Mouse (Mus musculus): ENCODE data around the gene Sdccag8.
"Not testable (repeated sequence)": the region's sequence is repeated elsewhere in the genome, so short reads cannot be mapped to it uniquely, and the experiment has no call there.

Gene Sdccag8

DNA sequence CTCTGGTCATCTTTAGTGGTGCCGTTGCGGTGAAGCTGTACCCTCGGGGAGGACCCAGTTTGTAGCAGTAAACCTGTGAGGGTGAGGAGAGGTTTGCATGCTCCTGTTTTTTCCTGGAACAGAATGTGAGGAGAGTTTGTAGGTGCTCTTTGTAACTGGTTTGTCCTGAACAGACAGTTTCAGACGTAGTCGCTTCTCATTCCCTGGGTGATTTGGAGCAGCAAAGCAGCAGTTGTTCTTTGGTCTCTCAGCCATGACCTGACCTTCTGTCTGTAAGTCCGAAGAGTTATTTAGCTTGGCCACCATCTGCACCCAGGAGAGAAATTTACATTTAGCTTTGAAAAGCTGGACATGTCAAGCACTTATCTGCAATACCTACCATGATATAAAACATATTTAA lies 65.2 kb downstream of the Sdccag8 start:
- no peak for DNase-seq

DNA sequence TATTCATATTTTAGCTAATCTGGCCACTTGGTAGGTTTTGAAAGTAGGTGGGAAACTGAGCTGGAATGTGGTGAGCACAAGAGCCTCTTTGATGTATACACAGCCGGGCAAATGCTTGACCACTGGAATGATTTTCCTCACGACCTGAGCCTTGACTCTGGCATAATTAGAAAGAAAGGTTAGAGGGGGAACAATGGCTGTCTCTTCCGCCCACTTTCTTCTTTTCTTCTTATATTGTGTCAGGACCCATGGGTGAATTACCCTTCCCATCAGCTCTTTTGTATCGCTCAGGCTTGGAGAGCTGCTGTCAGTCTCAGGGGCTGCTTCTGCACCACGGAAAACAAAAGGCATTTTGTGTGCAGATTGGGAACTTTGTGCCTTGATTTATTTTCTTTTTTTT lies 65.6 kb downstream of the Sdccag8 start:
- no peak for DNase-seq

DNA sequence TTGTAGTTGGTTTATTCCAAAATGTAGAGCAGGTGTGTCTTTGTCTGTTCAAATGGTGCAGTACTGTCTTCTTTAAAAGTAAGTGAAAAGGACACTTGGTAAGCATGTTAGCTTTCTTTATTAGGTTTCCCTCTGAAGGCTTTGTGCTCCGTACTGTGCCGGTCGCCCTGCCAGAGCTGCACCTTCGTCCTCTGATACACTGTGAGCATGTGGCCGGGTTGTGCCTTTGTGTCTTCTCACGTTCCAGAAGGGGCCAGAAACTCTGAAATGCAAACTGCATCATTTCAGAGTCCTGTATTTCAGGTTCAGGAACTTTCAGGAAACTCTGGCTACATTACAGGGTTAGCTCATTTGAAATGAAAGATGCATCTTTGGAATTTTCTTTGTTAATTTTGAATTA lies 66.5 kb downstream of the Sdccag8 start:
- DNase-seq, result no peak

DNA sequence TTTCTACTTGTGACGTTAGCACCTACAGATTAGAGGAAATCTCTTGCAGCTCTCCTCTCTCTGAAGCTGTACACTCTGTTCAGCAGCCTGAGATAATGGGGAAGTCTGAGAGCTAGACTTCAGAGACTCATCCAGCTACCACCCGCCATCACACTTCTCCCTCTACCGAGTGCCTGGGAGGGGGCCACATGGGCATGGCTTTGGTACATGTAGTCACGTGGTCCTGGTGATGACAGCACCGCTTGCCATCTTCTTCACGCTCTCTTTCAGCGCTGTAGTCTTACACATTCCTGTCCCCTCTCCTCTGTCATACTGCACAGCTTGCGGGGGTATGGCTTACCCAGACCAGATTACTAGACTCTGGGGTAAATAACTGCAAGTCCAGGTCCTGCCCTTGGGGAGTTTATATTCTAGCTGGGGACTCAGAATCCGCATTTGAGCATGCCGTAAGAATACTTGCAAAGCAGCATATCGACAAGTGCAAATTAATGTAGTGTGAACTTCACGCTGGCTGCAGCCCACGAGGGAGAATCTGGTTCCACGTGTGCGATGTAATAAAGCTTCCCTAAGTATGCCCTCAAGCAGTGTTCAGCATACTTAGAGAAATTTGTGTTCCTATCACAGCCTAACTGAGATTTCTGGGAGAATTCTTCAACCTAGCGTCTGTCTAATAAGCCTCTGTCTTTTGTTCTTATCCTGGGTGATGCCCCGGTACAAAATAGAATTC lies 70.9 kb downstream of the Sdccag8 start:
- DNase-seq, result no peak

DNA sequence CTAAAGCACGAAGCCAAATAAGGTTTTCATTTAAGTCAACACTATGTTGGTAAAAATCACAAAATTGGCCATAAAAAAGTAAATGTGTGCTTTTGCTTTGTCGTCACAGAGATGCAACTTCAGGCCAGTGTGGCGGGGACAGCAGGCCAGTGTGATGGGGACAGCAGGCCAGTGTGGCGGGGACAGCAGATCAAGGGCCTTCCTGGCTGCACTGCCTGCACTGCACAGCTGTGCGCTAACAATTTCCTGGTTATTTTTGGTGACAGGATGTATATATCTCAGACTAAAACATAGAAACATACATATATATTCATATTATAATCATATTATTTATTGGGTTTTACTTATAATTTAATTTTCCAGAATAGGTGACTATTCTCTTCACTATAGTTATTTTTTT lies 71.5 kb downstream of the Sdccag8 start:
- no peak for DNase-seq

DNA sequence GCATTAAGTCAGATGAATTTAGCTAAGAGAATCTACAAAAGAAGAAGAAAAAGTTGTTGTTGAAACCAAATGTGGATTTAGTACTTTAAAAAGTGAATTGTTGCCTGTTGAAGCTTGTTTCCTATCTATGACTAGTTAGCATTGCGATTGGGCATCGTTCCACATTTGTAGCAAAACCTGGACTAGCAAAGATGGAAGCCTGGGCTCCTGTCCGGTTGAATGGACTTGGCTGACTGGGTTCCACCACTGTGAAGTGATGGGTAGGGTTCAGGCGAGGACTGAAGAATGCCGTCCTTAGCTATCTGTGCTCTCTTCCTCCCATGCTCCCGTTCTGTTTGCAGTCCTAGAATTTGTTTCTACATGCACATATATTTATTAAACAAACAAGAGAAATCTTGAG lies 89.3 kb downstream of the Sdccag8 start:
- DNase-seq, result no peak

DNA sequence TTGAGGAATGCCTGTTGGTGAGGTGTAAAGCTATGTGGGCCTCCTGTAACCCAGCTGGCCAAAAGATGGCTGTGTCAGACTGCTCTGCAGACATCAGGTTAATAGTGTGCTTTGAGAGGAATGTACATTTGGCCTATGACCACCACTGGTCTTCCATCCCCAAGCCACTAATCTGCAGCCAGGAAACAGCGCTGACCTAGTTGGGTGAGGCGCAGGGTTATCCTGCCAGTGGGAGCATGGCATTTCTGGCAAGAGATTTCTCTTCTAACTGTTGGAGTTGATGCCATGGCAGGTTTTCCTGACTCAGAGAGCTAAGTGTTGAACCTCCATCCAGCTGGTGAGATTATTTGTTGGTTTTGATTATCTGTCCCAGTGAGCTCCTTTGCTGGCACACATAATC lies 101.5 kb downstream of the Sdccag8 start:
- DNase-seq, result no peak

DNA sequence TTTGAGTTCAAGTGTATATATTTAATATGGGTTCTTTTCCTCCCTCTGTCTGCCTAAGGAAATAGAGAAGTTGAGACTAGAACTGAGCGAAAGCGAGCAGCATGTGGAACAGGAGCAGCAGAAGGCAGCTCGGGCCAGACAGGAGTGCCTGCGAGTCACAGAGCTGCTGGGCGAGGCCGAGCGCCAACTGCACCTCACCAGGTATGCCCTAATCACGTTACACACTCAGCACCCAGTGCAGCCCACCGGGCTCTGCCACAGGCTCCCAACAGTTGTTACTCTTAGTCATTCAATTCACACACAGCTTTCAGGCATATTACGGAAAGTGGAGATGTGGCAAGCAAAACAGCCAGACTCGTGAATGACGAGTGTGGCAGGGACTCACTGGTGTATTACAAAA lies 105.0 kb downstream of the Sdccag8 start:
- no peak for DNase-seq

DNA sequence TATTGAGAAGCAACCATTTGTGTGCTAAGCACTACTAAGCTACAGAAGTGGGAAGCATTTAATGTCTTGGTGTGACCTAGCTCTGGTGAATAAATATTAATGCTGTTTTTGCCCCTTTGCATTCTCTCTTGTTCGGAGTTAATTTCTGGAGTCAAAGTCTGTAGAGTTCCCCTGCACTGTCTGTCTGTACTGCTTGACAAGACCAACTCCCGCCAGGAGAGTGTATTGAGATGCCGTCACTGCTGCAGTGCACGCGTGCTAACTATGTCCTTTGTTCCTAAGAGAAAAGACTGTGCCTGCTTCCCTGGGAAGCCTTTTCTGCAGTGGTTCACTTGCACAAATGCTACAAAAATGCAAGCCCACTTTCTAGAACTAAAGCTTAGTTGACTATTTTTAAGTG lies 108.4 kb downstream of the Sdccag8 start:
- DNase-seq, result no peak

DNA sequence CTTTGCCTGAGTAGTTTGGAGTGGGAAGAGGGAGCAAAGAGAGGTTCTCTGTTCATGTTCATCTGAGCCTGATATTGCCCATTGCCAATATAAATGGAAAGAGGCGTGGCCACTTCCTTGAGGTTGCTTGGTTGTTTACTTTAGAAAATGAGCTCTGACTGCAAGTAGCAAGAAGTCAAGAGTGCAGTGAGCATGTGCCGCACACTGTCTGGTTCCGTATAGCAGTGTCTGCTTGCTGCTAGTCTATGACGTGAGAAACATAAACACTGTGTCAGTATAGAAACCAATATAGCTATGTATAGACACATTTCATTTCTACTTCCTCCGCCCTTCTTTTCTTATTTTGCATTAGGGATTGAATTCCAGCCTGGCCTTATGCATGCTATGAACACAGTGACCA lies 111.5 kb downstream of the Sdccag8 start:
- no peak for DNase-seq

DNA sequence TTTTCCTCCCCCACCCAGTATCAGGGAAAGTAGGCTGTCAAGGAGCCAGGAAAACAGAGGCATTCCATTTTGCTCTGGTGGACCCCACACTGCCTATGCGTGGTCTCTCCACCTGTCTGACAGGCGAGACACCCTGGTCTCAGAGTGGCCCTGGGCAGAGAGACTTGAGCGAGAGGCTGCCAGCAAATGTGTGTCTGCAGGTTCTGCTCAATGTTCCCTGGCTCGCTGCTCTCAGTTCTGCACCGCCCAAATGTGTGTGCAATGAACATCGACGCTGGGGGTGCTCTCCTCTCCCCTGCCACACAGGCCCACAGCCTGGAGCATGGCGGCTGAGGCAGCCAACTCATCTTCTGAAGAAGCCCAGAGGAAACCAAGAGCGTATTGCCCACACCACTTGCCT lies 112.9 kb downstream of the Sdccag8 start:
- no peak for DNase-seq

DNA sequence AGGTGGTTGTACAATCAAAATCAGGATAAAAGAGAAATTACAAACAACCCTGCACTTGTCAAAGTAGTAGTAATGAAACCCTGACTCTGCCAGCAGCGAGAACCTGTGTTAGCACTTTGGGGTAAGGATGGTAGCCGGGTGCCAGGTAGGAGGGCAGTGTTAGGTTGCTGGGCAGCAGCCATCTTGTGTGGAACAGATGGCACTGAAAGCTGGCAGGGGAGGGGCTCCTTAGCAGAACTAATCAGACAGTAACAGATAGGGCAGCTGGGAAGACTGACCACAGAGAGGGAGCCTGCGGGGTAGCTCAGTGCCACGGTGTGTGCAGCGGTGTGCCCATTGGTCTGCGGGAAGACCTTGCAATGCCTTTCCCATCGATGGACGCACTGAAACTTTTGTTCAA lies 115.2 kb downstream of the Sdccag8 start:
- no peak for DNase-seq

DNA sequence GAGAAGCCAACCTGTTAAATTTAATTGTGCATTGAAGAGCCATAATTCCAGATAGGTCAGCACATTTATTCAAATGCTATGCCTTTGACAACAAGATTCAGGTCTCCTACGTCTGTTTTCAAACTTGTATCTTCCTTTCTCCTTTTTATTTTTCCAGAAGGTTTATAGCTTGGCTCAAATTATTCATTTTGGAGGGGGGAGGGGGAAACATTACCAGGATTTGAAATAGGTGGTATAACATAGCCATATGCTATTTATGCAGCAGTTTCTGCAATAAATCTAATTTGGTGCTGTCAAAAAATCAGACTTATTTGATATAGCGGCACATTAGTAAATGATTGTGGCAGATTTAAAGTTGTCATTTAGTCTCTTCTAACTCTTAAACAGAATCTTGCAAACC lies 116.1 kb downstream of the Sdccag8 start:
- no peak for DNase-seq

DNA sequence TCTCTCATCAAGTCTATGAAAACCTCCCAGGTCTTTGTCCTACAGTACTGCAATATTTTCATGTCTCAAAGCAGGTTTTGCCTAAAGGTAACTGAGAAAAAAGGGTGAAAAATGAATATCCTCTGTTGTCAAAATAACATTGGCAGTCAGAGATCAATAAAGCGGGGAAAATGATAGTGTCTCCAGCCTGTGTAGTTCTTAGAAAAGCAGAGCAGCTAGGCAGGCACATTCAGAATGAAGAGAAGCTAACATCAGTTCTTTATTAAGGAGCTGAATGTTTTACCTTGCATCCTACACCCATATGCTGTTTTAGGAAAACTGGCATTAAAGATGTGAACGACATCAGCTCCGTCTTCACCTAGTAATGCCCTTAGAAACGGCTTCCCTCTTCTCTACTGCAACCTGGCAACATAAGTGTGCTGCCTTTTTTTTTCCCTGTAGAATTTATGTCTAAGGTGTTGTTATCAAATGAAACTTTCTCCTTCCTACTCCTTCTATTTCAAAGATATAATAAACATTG lies 116.6 kb downstream of the Sdccag8 start:
- DNase-seq, result no peak

DNA sequence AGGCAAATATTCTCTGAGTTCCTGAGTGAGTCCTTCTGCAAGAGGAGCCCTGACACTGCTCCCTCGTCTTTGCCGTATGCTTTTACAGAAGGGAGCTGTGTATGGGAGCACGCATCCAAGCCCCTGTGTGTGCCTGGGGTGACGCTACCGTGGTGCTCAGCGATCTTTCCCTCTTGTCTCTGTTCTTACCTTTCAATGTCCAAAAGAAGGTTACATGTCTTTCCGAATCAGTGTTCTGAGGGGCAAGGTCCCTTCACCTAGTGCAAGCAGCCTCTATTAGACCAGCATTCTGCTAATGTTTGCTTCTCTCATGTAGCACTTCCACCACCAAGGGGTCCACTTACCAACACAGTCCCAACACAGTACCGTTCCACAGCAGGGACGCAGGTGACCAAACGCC lies 117.1 kb downstream of the Sdccag8 start:
- no peak for DNase-seq

DNA sequence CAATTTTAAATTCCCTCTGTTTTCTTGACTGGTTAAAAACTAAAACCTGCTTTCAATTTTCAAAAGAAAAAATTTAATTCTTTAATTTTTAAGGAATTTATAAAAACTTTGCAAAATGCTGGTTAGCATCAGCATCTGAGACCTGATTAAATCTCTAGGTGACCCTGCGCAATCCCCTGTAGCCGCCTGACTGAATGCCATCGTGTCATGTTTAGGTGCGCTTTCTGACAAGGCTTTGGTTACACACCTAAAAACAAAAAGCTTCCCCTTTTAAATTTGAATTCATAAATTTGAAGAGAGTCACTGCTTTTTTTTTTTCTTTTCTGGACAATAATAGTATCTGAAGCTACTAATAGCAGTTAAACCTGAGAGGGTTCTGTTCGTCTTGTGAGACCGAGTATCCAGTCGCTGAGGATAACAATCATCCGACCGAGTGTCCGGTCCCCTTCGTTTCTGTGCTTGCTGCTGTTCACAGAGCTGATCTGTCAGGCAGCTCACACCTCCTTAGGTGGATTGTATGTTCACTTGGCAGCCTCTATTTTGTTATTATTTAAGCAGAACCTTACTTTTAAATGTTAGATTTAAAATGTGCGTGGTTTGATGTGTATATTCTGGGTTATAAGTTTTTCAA lies 118.0 kb downstream of the Sdccag8 start:
- DNase-seq, result no peak

DNA sequence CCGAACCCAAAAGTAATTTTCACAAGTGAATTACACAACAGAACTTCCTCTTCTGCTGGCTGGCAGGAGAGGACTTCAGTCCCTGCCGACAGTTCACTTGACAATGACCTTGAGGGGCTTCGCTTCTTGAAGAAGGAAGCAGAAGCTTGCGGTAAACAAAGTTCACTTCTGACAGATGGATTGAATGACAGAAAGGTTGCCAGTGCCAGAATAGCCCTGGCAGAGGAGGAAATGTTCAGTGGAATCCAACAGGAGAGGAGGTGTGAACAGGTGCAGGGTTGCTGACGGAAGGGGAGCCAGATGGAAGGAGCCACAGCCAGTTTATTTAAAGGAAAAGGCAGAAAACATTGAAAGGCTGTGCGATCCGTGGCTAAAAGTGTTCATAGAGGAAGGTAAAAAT lies 118.9 kb downstream of the Sdccag8 start:
- DNase-seq, result no peak

DNA sequence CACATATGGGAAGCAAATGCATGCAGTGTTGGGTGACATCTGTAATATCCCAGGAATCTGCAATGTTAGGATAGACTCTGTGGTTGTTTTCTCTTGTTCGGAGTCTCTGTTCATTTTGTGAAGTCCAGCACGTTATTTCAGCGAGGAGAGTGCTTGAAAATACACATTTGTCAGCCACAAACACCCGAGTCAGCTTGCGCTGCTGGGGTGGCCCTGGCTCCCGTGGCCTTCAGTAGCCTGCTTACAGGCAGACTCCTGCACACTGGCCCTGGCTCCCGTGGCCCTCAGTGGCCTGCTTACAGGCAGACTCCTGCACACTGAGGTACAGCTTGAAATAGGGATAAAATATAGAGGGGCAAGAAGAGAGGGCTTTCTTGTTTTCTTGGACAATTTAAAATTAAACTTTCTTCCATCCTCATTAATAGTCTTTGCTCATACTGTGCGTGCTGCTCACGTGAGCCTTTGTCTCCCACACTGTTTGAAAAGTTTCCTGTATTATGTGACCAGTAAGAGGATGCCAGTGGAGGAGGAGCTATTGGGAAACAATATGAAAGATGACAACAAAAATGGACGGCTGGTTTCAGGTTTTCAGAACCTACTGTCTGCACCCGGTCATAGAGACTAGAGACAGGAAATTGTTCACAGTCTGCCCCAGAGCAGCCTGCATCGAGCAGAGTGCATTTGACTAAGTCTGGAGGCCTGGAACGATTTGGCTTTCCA lies 119.7 kb downstream of the Sdccag8 start:
- no peak for DNase-seq

DNA sequence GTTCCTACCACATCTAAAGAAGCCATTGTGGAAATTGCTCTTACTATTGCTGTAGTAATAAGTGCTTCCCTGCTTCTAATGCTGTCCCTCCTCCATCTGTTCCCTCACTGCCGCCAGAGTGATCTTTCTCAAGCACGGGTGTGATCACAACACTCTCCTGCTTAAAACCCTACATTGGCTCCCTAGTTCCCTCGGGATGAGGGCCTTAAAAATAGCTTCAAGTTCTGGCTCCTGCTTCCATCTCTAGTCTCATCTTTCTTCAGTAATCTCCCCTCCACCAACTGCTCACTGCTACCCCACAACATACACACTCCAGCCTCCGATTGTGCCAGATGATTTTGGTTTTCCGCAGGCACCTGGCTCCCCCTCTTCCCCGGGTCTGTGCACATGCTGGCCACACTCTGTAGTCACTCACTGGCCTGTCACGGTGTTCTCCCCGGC lies 125.5 kb downstream of the Sdccag8 start:
- DNase-seq, result no peak

DNA sequence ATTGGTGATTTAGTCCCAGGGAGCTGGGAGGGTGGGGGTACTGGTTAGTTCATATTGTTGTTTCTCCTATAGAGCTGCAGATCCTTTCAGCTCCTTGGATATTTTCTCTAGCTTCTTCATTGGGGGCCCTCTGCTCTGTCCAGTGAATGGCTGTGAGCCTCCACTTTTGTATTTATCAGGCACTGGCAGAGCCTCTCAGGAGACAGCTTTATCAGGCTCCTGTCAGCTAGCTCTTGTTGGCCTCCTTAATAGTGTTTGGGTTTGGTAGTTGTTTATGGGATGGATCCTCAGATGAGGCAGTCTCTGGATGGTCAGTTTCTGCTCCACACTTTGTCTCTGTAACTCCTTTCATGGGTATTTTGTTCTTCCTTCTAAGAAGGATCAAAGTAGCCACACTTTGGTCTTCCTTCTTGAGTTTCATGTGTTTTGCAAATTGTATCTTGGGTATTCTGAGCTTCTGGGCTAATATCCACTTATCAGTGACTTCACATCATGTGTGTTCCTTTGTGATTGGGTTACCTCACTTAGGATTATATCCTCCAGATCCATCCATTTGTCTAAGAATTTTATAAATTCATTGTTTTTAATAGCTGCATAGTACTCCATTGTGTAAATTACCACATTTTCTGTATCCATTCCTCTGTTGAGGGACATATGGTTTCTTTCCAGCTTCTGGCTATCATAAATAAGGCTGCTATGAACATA lies 127.0 kb downstream of the Sdccag8 start:
- not testable (repeated sequence) for DNase-seq

DNA sequence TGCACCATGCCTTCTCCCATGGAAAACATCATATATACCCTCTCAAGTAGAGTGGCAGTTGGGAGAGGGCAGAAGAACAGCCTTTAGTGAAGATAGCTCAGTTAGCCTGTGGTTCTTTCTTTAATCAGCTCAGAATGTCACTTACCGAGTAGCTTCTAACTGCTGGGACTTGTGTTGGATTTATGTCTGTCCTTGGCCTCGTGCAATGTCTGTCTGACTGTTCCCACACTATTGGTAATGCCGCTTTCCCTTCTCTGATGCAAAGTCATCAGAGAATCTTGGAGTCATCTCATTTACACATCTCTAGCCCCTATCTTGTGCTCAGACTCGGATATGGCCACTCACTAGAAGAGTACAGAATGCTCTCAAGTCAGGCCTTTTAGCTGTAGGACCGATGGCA lies 128.7 kb downstream of the Sdccag8 start:
- no peak for DNase-seq

DNA sequence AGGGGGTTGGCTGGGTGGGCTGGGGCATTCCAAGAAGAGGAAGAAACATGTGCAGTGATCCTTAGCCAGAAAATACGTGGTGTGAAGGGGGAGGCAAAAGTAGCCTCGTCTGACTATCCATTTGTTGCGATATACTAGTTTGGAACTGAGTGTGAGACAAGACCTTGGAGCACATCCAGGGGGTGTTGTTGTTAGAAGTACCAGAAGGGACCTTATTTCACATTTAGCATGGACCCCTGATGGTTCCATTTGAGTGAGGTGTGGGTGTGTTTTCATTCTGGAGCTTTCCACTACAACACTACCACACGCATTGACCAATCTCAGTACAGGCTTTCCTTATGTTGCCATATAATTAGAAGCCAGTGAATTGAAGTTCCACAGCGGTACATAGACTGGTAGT lies 129.5 kb downstream of the Sdccag8 start:
- DNase-seq, result no peak

DNA sequence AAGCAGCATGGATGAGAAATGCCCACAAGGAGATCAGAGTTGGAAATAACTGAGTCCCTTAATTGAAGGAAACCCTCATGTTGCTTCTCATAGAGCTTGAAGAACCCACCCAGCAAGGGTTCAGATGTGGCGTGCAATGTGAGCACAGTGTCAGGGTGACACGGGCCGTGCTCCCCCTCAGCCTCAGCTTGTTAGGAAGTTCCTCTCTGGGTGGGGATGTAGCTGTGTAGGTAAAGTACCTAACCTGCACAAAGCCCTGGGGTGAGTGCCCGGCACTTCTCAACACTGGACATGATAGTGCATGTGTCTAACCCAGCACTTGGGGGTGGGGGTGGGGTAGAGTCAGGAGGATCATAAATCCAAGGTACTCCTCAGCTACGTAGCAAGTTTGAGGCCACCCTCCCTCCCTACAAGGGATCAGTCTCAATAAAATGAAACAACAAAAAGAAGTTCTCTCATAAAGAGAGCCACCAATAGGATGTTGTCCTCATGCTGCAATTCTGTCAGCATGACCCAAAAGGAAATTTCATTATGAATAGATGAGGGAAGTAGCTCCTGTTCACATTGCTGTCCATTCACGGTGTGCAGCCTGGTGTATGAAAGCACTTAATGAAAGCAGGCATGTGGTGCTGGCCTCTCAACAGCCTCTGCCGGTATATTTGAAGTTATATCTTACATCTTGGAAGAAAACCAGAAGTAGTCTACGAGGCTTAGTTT lies 130.2 kb downstream of the Sdccag8 start:
- DNase-seq, result no peak
